In the genomic region with DNA sequence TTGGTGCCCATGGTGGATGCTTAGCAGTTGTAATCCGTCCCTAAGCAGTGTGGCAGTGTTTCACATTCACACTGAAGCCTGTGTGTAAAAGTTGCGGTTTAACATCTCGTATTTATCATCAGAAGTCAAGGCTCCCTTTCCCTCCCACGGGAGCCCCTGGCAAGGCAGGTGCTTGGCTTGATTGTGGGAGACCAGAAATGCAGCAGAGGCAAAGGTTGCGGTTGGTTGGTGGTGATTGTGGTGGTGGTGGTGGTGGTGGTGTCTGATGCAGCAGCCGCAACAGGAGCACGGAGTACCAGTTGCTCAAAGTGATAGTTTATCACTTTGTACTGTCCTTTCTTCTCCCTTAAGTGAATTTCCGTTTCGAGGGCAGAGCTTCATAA, we compare ENCODE assay signal across 8 mouse cellular contexts. TPM values are rescaled to one million over a fixed set of nuclear protein-coding genes. Genes with fewer than 3 reads are reported as not detected.
A peak's percentile ranks its signal among the peaks of the same experiment; 100 is the strongest.
DNase-seq lines count a peak whose midpoint lies in the region; ATAC-seq and TF ChIP-seq lines count a peak whose summit lies in the region.

No protein-coding gene starts in this region.

- TF ChIP-seq EP300 in heart, postnatal 0 days (IDR thresholded peaks at IDR 0.05; ENCODE audit: low read depth), result no peak

- DNase-seq in heart, postnatal 0 days (ENCODE audit: low spot score), result no peak
- no peak for DNase-seq in heart, adult 9 months (ENCODE audit: low spot score in 2 of 2)
- peak; percentile 49 for DNase-seq in limb, embryonic 10.5 days (ENCODE audit: low spot score)
- no peak for DNase-seq in urinary bladder, postnatal 36 days (ENCODE audit: low spot score in 2 of 2)
- DNase-seq in lung, postnatal 14 days, result no peak
- DNase-seq in kidney, postnatal 14 days, result no peak

- TF ChIP-seq CTCF in heart, postnatal 0 days (IDR thresholded peaks at IDR 0.05; ENCODE audit: low read depth), result no peak

- no peaks in the 10 kb centered on the region for H3K27me3 ChIP-seq in heart, postnatal 0 days (ENCODE audit: control insufficient read depth, insufficient read depth, low read length)
- H3K27me3 ChIP-seq in limb, embryonic 10.5 days (ENCODE audit: low read depth, poor library complexity, severe bottlenecking), result peaks cover 19% of the 10 kb centered on the region
- no peaks in the 10 kb centered on the region for H3K27me3 ChIP-seq in neural tube, embryonic 15.5 days (replicated peaks)

- H3K4me2 ChIP-seq in heart, postnatal 0 days (ENCODE audit: low read depth, low read length), result peak overlapping the region; percentile 97
- H3K4me2 ChIP-seq in neural tube, embryonic 15.5 days, result peak overlapping the region; percentile 71

- 23% methylated on average over 9 of the region's 9 CpGs for WGBS in heart, postnatal 0 days
- 24% methylated on average over 9 of the region's 9 CpGs for WGBS in limb, embryonic 10.5 days
- 14% methylated on average over 9 of the region's 9 CpGs for WGBS in neural tube, embryonic 15.5 days

- no peaks in the 10 kb centered on the region for H3K36me3 ChIP-seq in heart, postnatal 0 days (replicated peaks; ENCODE audit: control insufficient read depth, insufficient read depth, low read length)
- no peaks in the 10 kb centered on the region for H3K36me3 ChIP-seq in limb, embryonic 10.5 days
- H3K36me3 ChIP-seq in neural tube, embryonic 15.5 days, result no peaks in the 10 kb centered on the region

- H3K9ac ChIP-seq in heart, postnatal 0 days (replicated peaks; ENCODE audit: low read depth, low read length), result no peak overlapping the region
- peak overlapping the region; percentile 83; the same call in 1 of the 2 replicates for H3K9ac ChIP-seq in neural tube, embryonic 15.5 days (replicated peaks)

- H3K4me3 ChIP-seq in heart, postnatal 0 days (ENCODE audit: low read depth, low read length), result peak overlapping the region; percentile 71
- peak overlapping the region; percentile 87 for H3K4me3 ChIP-seq in limb, embryonic 10.5 days
- peak overlapping the region; percentile 64 for H3K4me3 ChIP-seq in neural tube, embryonic 15.5 days (replicated peaks)

- no peaks in the 10 kb centered on the region for H3K9me3 ChIP-seq in heart, postnatal 0 days (replicated peaks; ENCODE audit: control insufficient read depth, low read length)
- H3K9me3 ChIP-seq in limb, embryonic 10.5 days (replicated peaks), result no peaks in the 10 kb centered on the region
- H3K9me3 ChIP-seq in neural tube, embryonic 15.5 days (replicated peaks), result no peaks in the 10 kb centered on the region

- no peak overlapping the region for H3K27ac ChIP-seq in heart, postnatal 0 days (ENCODE audit: low read depth)
- H3K27ac ChIP-seq in limb, embryonic 10.5 days, result peak overlapping the region; percentile 91
- H3K27ac ChIP-seq in neural tube, embryonic 15.5 days (replicated peaks), result peak overlapping the region; percentile 78

- no peak for ATAC-seq in heart, postnatal 0 days (ENCODE audit: insufficient read depth, low read depth)
- ATAC-seq in common myeloid progenitor, adult 5-6 weeks (replicated peaks; ENCODE audit: low read depth, poor library complexity, severe bottlenecking), result peak; percentile 53
- ATAC-seq in neural tube, embryonic 15.5 days (ENCODE audit: low FRiP score), result peak; percentile 16; the same call in 1 of the 2 replicates

- peaks cover 13% of the 10 kb centered on the region; the same call in 1 of the 2 replicates for H3K4me1 ChIP-seq in heart, postnatal 0 days (ENCODE audit: control insufficient read depth, insufficient read depth)
- H3K4me1 ChIP-seq in limb, embryonic 10.5 days, result peaks cover 20% of the 10 kb centered on the region
- H3K4me1 ChIP-seq in neural tube, embryonic 15.5 days, result peaks cover 27% of the 10 kb centered on the region

RNA-seq across cellular contexts. Expression of gene Rnf182, which starts 0.3 kb away (rescaled TPM):
- 0.85 and 0.88 TPM in 2 replicates for total RNA-seq in heart, postnatal 0 days (2014; rRNA removed; ENCODE audit: low replicate concordance)
- polyA plus RNA-seq in heart, postnatal 0 days (2015; fragmentation: Nextera tagmentation; extraction: Ambion mirVana), result 0.56 and 0.62 TPM in 2 replicates
- total RNA-seq in common myeloid progenitor, adult 5-6 weeks (2017), result not detected in 2 replicates
- 3.2 and 5.5 TPM in 2 replicates for polyA plus RNA-seq in limb, embryonic 10.5 days (2016; fragmentation: Nextera tagmentation; extraction: Ambion mirVana)
- polyA plus RNA-seq in neural tube, embryonic 15.5 days (2015; fragmentation: Nextera tagmentation; extraction: Ambion mirVana), result 24.1 and 30.2 TPM in 2 replicates

RNA-seq across cellular contexts. Expression of gene Mcur1, which starts 55.2 kb away (rescaled TPM):
- total RNA-seq in heart, postnatal 0 days (2014; rRNA removed; ENCODE audit: low replicate concordance), result 37.7 and 40.1 TPM in 2 replicates
- 22.0 and 24.9 TPM in 2 replicates for polyA plus RNA-seq in heart, postnatal 0 days (2015; fragmentation: Nextera tagmentation; extraction: Ambion mirVana)
- 18.7 and 20.2 TPM in 2 replicates for total RNA-seq in common myeloid progenitor, adult 5-6 weeks (2017)
- polyA plus RNA-seq in limb, embryonic 10.5 days (2016; fragmentation: Nextera tagmentation; extraction: Ambion mirVana), result 10.6 and 12.1 TPM in 2 replicates
- polyA plus RNA-seq in neural tube, embryonic 15.5 days (2015; fragmentation: Nextera tagmentation; extraction: Ambion mirVana), result 6.5 and 8.2 TPM in 2 replicates
